Mouse (Mus musculus) skeletal muscle tissue, adult 2 months (tissue): ENCODE measurements around the gene Sys1.

ENCODE experiments used
- DNase-seq: peaks from one replicate; pipeline ENCODE4 v3.0.0-alpha.2; 2012; ENCODE audit warnings: low read depth, low spot score

The Sys1 gene

DNA sequence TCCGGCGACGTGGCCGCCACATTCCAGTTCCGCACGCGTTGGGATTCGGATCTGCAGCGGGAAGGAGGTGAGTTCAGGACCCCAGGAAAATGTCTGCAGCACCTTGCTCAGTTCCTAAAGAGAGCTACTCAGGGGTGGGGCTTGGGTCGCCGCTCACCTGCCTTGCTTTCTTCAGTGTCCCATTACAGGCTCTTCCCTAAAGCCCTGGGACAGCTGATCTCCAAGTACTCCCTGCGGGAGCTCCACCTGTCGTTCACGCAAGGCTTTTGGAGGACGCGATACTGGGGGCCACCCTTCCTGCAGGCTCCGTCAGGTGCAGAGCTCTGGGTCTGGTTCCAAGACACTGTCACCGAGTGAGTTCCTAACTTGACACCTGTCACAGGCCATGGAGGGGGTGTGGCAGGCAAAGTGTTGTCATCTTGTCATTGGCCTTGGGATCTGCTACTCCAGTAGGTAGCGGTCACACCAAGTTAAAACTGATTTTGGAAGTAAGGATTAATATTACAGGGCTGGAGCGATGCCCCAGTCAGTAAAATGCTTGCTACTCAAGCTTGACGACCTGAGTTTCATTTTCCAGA, 41.0 kb downstream of the Sys1 start:
- no peak for DNase-seq

DNA sequence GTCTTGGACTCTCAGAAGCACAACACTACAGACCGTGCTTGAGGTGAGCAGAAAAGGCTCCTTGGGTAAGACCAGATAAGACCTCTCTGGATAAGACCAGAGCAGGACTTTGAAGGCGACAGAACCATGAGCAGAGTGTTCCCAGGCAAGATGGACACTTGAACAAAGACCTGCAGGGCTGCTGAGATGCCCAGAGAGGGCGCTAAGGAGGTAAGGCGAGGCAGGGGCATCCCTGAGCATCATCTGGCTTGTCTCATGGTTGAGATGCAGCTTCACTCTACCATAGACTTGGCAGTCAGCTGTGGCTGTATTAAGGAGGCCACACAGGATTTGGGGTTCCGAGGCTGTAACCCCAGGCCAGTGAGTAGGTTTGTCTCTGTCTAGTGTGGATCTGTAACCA, 42.6 kb downstream of the Sys1 start:
- DNase-seq: no peak

DNA sequence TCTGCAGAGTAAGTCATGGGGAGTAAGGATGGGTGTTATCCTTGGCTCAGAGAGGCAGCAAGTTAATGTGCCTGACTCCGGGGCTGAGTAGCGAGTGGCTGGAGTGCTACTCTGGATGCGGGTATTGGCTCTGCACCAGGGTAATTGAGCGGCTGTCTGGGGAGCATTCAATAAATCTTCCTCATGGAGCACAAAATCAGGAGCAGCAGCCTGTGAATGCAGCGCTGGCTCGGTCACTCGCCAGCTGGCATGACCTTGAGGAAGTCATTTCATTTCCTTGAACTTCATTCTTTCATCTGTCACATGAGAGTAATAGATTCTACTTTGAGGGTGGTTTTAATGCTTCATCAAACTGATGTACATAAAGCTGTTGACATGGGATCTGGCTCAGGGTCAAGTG, 43.7 kb downstream of the Sys1 start:
- no peak for DNase-seq

DNA sequence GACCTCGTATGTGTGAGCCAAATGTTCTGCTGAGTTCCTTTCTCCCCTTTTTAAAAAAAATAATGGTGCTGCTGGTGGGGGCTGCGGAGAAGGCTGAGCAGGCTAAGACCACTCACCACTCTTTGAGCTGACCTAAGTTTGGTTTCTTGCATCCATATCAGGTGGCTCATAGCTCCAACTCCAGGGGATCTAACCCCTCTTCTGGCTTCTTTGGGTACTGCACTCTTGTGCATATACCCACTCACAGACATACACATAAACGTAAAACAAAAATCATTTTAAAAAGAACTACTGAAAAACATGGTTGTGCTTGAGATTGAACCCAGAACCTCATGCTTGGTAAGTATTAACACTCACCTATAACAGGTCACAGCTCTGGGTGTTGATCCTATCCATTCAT, 48.2 kb downstream of the Sys1 start:
- DNase-seq: no peak

DNA sequence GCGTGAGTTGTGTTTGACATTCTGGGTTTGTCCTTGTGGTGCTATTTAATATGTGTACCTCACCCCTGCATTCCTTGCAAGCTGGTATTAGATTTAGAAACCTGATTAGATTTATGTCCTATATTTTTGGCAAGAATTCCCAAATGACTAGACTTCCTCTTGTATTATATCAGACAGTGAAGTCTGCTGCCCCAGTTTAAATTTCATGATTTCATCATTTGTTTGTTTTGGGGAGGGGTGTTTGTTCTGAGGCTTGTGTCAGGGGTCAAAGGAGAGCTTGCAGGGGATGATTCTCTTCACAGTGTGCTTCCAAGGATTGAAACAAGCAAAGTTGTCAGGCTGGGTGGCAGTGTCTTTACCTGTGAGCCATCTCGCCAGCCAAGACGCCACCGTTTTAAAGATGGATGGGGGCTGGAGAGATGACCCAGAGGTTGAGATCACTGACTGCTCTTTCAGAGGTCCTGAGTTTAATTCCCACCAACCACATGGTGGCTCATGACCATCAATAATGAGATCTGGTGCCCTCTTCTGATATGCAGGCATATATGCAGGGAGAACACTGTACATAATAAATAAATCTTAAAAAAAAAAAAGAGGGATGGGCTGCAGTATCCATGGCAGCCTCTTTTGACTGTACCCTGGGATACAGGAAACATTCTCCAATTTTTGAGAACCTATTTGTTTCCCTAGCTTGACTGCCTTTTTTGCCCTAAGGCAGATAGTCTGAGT, 49.0 kb downstream of the Sys1 start:
- DNase-seq: no peak

DNA sequence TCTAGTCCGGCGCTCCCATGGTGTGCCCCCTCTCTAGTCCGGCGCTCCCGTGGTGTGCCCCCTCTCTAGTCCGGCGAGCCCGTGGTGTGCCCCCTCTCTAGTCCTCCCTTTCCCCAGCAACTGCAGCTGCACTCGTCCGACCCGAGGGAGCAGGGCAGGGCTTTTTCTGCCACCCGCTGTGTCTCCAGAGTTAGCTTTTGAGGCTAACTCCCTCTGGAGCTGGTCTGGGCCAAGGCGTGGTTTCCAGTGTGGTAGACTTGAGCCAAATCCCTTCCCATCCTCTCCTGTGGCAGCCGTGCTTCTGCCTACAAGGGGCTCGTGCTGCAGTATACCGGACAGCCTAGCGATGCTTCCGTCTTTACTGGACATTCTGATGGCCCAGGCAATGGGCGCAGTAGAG, 51.0 kb downstream of the Sys1 start:
- DNase-seq: no peak

DNA sequence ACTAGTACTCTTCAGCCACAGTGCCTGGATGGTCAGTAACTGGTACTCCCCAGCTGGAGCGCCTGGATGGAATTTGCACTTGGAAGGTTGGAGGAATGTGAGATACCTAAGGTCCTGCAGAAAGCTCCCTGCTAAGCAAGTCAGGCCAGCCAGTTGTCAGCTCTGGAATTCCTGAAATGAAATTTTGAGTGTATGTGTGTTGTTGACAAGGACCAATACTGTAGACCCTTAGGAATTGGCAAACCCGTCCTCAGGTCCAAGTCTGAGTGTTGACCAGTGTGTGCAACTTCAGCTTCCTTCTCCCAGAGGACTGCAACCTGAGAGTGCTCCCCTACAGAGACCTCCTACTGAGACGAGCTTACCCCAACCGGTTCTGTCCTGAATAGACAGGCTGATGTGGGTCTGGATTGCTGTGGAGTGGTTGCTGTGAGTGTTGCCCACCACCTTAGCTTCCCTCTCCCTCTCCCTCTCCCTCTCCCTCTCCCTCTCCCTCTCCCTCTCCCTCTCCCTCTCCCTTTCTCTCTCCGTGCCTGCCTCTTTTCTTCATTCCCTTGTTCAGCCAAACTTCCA, 53.9 kb downstream of the Sys1 start:
- DNase-seq: no peak

DNA sequence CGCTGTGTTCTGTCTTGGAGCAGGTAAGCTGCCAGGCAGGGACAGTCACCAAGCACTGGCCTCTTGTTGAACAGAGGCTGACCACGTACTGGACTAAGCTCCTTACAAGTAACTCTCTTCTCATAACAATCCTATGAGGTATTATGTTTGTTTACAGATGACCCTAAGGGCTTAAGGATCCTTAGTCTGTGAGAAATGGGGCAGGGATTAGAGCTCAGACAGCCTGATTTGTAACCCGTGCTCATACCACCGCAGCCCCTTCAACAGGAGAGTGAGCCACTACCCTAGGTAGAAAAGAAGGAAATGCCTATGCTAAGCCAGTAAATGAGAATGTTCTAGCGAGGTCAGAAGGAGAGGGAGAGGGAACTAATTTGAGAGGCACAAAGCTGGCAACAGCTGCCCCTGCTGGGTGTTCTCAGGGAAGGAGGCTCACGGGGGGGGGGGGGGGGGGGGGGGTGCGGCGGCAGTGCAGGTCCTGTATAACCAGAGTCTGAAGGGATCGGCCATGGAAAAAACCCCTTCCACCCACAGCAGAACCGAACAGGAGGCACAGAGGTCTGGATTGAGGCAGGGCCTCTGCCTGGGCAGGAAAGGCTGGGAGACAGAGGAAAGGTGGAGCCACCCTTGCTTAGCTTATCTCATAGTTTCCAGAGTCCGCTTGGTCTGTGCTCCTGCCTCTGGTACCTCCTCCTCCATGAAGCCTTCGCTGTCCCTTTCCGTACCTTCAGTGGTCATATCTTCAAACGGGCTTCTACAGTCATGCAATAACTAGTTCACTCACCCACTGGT, 55.6 kb downstream of the Sys1 start:
- no peak for DNase-seq

DNA sequence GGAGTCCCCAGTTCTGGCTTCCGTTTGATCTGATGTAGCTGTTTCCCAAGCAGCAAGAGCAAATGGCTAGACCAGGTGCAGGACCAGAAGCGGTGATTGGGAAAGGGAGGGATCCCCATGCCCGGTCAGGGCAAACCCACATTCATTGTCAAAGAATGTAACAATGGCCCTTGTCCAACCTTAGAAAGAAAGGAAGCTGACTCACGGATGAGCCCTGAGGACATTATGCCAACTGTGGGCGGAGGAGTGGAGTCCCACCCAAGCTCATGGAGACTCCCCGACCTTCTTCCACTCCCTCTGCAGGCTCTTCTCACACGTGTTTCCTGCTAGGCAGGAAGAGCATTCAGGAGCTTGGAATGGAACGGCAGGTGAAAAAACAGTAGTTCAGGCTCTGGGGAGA, 56.6 kb downstream of the Sys1 start:
- peak; percentile 33 for DNase-seq

DNA sequence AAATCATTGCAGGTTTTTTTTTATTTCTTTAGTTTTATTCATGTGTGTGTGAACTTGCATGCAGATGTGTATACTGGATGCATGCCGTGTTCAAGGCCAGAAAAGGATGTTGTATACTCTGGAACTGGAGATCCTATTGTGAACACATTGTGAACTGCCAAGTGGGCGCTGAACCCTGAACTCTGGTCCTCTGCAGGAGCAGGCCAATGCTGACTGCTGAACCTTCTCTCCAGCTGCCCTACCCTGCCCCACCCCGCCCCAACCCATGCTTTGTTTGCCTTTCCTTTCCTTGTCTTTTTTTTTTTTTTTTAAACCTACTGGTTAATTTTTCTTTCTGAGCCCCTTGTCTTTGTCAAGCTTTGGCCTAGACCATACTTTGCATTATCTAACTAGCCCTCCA, 58.2 kb downstream of the Sys1 start:
- no peak for DNase-seq

DNA sequence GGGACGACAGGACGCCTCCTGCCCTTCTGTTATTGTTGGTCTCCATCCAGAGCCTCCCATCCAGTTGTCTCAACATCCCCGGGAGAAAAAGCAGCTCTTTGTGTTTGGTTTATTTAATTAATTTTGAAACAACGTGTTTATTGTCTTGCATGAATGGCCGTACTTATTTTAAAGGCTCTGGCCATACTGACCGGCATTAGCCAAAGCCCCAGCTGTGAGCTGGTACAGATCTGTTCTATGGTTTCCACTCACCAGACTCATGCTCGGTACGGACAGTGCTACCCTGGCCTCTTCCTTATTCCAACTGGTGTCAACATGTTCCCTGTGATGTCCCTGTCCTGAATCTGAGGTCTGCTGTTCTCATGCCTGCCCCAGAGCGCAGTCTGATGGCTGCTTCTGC, 59.1 kb downstream of the Sys1 start:
- no peak for DNase-seq

DNA sequence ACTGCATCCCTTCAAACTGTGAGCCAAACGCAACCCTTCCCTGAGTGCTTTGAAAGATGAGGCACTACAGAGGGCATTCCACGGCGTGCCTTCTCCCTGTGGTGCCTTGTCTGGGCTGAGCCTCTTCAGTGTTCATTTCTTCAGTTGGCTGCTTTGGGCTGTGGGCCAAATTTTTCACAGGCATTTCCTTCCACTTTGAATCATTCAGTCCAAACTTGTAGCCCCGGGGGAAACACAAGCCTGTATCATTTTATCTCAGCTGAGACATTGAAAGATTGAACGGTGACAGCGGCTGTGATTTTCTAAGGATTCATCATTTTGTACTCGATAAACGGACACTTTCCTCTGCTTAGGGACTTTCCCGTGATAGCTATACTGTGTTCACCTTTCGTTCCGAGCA, 59.8 kb downstream of the Sys1 start:
- DNase-seq: no peak

DNA sequence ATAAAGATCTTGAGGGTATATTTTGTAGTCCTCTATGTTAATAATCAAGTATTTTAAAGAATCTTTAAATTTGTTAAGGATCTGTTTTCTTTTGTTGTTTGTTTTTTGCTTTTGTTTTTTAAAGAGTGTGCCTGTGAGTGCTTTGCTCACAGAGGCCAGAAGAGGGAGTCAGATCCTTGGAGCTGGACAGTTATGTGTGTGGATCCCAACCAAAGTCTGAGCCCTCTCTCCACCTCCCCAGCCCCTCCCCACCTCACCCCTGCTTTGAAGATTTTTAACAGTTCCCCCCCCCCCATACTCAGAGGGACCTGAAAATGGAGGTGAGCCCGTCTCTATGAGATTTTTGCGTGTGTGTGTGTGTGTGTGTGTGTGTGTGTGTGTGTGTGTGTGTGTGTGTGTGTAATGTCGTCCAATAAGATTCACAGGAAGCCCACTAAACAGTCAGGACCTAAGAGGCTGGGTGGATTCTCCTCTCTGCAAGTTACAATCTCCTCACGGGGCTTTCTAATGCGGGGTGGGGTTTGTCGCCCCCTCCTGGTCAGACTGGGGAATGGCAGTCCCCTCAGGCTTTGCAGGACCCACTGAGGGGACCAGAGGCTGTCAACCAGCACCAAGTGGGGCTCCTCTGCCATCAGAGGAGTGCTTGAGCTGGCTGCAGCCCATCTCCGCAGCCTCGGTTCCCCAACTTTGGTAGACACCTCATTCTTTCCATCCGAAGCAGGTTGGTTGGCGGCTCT, 60.9 kb downstream of the Sys1 start:
- peak; percentile 45 for DNase-seq

DNA sequence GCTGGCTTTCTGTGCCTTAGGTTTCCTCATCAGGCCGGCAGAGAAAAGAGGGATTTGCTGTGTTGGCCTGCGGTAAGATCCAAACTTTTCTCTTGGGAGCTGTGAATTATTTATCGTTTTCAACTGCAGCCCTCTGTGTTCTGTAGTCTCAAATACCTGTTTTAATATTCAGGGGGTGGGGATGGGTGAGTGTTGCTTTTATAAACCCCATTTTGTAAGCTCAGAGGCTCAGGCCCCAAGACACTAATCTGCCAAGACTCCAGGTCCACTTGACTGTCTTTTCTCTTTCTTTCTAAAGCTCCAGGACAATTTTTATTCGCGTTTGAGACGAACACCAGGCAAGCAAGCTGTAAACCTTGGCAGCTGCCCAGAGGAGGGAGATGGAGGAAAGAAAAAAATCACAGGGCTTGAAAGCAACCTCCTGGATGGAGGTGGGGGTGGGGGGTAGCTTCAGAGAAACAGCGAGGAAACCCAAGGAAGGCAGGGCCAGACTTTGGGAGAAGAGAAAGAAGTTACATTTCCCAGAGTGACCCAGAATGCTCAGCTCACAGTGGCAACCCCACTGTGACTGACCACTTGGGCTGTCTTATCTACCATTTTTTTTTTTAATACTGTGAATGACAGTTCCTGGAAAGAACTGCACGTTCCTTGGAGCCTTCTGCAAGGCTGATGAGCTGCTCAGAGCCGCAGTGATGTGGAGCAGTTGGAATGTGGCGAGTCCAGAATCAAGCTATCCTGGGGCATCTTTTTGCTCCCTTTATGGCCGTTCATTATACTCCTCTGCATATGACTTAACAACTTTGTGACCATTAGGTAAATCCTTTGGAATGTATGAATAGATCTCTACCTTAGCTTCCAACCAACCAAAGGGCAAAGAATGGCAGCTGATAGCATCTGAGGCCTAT, 61.8 kb downstream of the Sys1 start:
- no peak for DNase-seq

DNA sequence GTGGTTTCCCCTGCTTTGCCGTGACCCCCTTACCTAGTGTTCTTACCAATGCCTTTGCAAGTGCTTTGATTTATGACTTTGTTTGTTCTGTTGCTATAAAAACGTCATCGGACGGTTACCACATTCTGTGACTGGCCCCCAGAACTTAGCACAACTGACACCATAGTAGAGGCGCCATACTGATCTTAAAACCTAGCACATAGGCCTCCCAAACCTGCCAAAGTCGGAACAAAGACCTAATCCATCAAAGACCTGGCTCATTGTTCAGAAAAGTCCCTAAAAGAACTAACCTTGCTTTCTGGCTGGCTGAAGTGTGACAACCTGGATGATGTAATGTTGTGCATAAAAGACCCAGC, 62.4 kb downstream of the Sys1 start:
- no peak for DNase-seq

DNA sequence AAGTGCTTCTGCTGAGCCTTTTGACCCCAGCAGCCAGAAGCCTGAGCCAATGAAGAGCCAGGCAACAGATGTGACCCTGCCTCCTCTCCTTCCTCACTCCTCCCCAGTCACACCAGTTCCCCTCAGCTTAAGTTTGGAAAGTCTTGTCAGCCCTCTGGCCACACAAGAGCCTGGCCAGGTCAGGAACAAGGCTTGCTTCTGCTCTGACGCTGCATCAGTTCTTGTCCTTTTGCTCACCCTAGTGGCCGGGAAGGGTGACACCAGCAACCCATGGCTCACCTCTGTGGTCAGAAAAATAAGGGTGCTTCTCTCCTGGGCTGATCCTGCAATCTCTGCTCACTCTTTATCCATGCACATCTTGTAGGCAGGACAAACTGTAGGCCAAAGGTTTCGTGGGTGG, 64.0 kb downstream of the Sys1 start:
- peak; percentile 47 for DNase-seq

DNA sequence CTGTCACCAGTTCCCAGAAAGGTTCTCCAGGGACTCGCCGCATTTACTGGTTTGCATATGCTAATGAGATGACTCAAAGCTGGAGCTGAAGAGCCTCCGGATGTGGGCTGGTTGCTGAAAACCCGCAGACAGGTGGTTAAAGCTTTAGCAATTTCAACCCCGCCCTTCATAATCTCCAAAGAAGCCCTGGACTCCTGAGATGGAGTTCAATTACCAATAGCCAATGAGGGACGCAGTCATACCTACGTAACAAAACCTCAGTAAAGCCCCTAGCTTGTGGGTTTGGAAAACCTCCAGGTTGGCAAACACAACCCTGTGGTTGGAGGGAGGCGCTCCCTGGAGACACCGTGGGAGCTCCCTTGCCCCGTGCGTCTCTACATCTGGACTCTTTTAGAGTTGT, 65.1 kb downstream of the Sys1 start:
- peak; percentile 22 for DNase-seq

DNA sequence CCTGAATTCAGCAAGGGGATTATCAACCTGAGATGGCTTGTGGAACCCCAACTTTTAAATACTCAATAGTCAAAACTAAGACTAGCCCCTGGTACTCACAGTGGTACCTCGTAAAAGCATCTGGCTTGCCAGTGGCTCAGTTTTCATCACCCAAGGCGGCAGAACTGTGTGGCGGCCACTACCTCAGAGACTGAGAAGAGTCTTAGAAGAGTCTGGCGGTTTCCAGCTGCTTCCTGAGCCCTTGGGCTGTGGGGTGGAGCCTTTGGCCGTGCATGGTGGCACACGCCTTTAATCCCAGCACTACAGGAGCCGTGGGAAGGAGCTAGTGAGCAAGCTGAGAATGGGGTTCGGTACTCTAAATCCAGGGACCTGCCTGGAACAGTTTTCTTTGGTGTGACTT, 65.5 kb downstream of the Sys1 start:
- DNase-seq: no peak

DNA sequence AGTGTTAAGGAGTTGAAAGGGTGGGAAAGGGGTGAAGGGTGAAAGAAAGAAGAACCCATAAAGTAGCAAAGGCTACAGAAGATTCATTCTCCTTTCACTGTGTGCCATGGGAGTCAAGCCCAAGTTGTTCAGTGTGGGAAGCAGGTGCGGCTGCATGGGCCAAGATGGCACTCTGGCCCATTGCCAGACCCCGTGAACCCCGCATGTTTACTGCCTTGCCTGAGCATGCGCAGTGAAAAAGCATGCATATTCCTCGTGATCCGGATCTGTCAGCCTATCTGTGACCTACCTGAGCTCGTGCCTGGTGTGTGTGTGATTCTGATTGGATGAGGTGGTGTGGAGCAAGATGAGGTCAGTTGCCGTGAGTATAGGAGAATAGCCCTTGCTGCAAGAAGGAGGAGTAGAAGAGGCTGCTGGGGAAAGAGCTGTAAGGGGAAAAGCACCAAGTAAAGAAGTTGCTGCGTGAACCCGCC, 66.6 kb downstream of the Sys1 start:
- DNase-seq: peak; percentile 18

DNA sequence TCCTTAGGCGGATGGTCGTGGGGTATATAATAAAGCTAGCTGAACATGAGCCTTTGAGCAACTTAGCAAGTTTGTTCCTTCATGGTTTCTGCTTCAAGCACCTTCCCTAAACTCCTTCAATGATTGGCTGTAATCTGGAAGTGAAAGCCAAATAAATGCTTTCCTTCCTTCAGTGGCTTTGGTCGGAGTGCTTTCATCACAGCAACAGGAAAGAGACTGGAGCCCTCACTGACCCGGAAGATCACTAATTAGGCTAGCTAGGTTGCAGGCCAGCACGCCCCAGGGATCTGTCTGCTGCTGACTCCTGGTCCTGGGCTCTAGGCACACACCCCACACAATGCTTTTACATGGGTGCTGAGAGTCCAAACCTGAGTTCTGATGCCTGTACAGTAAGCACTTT, 71.8 kb downstream of the Sys1 start:
- no peak for DNase-seq
